Mouse (Mus musculus) forebrain, embryonic 16.5 days (tissue): ENCODE data around the gene Rnf223. TPM values are rescaled to one million over a fixed set of nuclear protein-coding genes. Genes with fewer than 3 reads are reported as not detected.

Experiments used
- ATAC-seq: fragments of 200-750 bp; cut with Nextera tagmentation; 2 replicates; pipeline ENCODE4 v1.8.0; 2017; ENCODE audit warnings: mild to moderate bottlenecking, moderate library complexity
- H3K27ac ChIP-seq: fragments of 300-500 bp; sonication (generic); 2 replicates; pipeline ENCODE4 v1.5.1; 2014; ENCODE audit warnings: low read length, control low read depth
- H3K27me3 ChIP-seq: fragments of 300-500 bp; sonication (generic); replicated peaks from 2 replicates; pipeline ENCODE4 v1.6.1; 2014; ENCODE audit warnings: low read length; ENCODE audit not compliant: control insufficient read depth, insufficient read depth
- H3K36me3 ChIP-seq: fragments of 300-500 bp; sonication (generic); 2 replicates; pipeline ENCODE4 v1.6.1; 2014; ENCODE audit not compliant: control insufficient read depth, insufficient read depth
- H3K4me1 ChIP-seq: fragments of 300-500 bp; sonication (generic); replicated peaks from 2 replicates; pipeline ENCODE4 v1.6.1; 2014; ENCODE audit warnings: low read length; ENCODE audit not compliant: control insufficient read depth, insufficient read depth
- H3K4me2 ChIP-seq: fragments of 300-500 bp; sonication (generic); 2 replicates; pipeline ENCODE4 v1.6.1; 2014; ENCODE audit warnings: mild to moderate bottlenecking, low read length, control low read depth
- H3K4me3 ChIP-seq: fragments of 300-500 bp; sonication (generic); replicated peaks from 2 replicates; pipeline ENCODE4 v1.5.1; 2014; ENCODE audit warnings: mild to moderate bottlenecking, low read length, control low read depth
- H3K9ac ChIP-seq: fragments of 300-500 bp; sonication (generic); replicated peaks from 2 replicates; pipeline ENCODE4 v1.6.1; 2014; ENCODE audit warnings: low read depth, low read length, control low read depth
- H3K9me3 ChIP-seq: fragments of 300-500 bp; sonication (generic); 2 replicates; pipeline ENCODE4 v1.6.1; 2016; ENCODE audit warnings: low read length; ENCODE audit not compliant: control insufficient read depth
- WGBS: fragments of 180-500 bp; shearing (Covaris S2); extraction: QIAGEN DNeasy Blood & Tissue Kit; methylation state at CpG from one replicate; pipeline ENCODE4 v1.1.7; 2014; 5-methylcytosine and 5-hydroxymethylcytosine counted together
- polyA plus RNA-seq: library from polyadenylated mRNA; unstranded; fragments of >200 nt; fragmentation: Nextera tagmentation; extraction: Ambion mirVana; gene quantifications from 2 replicates; pipeline ENCODE4 v1.2.1, GENCODE M21; 2015

Gene Rnf223
- polyA plus RNA-seq, 1 experiment from 2014 or later = 0.73 TPM

DNA sequence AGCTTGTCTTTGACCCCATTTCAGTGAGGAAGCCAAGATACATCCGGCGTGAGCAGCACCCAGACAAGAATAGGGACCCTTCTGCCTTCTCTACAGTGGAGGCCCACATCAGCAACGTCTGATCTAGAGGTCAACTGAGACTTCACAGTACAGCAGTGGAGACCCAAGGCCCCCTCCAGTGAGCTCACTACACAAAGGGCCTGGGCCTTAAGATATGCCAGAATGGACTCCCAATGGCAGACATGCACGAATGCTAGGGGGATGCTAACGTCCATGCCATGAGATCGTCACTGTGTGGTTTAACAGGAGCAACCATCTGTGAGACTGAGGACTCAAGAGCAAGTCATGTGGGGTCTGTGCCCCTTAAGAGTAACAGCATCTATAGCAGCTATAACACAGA lies 4.9 kb upstream of the Rnf223 start:
- Histone ChIP-seq H3K9me3 (no peaks in the 10 kb centered on the region), H3K27me3 (no peaks in the 10 kb centered on the region), H3K4me2 (no peak overlapping the region), H3K4me3 (no peak overlapping the region), H3K36me3 (peaks cover 34% of the 10 kb centered on the region), H3K4me1 (no peaks in the 10 kb centered on the region), H3K9ac (no peak overlapping the region), H3K27ac (no peak overlapping the region)
- no peak for ATAC-seq
- 97% methylated on average over 6 of the region's 6 CpGs for WGBS

DNA sequence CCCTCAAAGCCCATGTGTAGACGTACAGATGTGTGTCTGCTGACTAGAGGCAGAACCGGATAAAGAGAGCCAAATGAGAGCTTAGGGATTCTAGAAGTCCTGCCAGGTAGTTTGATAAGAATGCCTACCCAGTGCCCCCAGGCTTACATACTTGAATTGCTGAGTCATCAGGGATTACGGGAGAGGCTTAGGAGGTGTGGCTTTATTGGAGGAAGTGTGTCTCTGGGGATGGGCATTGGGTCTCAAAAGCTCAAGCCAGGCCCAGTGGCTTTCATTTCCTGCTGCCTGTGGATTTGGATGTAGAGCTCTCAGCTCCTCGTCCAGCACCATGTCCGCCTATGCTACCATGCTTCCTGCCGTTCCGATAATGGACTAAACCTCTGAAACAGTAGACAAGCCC lies 3.5 kb upstream of the Rnf223 start:
- H3K36me3 ChIP-seq = peaks cover 25% of the 10 kb centered on the region
- ATAC-seq = no peak
- WGBS = 90% methylated on average over 7 of the region's 7 CpGs

DNA sequence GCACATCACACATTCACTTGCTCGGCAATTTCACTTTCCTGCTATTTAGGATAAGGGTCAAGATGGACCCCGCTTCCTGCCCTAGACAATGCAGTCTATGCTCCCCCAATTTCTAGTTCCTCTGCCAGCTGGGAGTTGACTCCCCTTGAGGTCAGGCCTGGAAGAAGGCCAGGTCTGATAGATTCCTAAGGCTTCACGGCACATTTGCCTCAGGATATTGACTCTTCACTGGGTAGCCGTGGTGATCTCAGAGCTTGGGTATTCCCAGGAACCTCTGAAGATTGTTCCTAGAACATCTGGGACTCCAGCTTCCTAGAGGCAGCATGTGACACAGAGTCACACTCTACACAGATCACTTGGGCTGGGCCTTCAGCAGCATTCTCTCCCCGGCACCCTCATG lies 1.6 kb upstream of the Rnf223 start:
- H3K36me3 ChIP-seq = peaks cover 9% of the 10 kb centered on the region; the same call in 1 of the 2 replicates
- 85% methylated on average over 5 of the region's 5 CpGs for WGBS
- H3K9ac ChIP-seq = no peak overlapping the region
- no peaks in the 10 kb centered on the region for H3K4me1 ChIP-seq
- no peaks in the 10 kb centered on the region for H3K27me3 ChIP-seq
- H3K9me3 ChIP-seq = no peaks in the 10 kb centered on the region
- H3K4me2 ChIP-seq = no peak overlapping the region
- no peak overlapping the region for H3K27ac ChIP-seq
- ATAC-seq = no peak
- no peak overlapping the region for H3K4me3 ChIP-seq

More for the DNA sequence above, 3.5 kb upstream of the Rnf223 start:
- no peak overlapping the region for H3K27ac ChIP-seq
- H3K27me3 ChIP-seq = no peaks in the 10 kb centered on the region
- no peak overlapping the region for H3K9ac ChIP-seq
- H3K4me1 ChIP-seq = no peaks in the 10 kb centered on the region
- no peak overlapping the region for H3K4me3 ChIP-seq
- no peak overlapping the region for H3K4me2 ChIP-seq
- no peaks in the 10 kb centered on the region for H3K9me3 ChIP-seq

DNA sequence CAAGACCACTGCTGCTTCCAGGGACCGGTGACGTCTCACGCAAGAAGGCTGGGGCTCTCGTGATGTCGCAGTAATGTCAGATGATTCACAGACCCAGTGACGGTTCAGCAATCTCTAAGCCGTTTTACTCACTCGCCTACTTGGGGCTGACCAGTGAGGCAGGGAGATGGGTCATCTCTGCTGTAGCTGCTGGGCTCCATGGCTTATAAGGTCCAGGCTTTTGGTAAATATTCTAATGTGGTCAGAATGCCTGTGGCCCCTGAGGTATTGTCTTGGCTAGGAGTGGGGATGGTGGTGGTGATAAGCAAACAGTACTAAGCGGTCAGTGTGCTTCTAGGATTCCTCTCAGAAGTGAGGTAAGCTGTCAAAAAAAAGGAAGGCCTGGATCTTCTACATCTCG lies 627 bp downstream of the Rnf223 start:
- no peak for ATAC-seq
- no peaks in the 10 kb centered on the region for H3K4me1 ChIP-seq
- no peak overlapping the region for H3K27ac ChIP-seq
- H3K9ac ChIP-seq = no peak overlapping the region
- no peak overlapping the region for H3K4me3 ChIP-seq
- peaks cover 2% of the 10 kb centered on the region; the same call in 1 of the 2 replicates for H3K36me3 ChIP-seq
- no peaks in the 10 kb centered on the region for H3K27me3 ChIP-seq
- no peaks in the 10 kb centered on the region for H3K9me3 ChIP-seq
- no peak overlapping the region for H3K4me2 ChIP-seq
- 86% methylated on average over 10 of the region's 10 CpGs for WGBS

DNA sequence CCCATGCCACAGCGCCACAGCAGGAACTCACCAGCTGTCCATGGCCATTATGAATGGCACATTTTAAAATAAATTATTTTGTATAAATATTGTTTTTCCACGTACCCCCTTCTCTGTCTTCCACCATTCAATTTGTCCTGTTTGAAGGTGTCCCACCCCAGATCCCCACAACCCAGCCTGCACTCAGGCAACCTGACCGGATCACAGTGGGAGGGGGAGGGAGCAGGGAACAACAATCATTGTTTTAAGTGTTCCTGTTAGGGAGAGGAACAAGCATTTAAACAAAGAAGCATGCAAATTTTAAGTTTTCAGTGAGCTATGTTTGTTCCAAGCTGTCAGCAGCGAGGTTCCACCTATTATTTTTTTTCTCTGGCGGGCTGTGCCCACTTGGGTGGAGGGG lies 3.0 kb downstream of the Rnf223 start:
- 49% methylated on average over 5 of the region's 5 CpGs for WGBS
- no peaks in the 10 kb centered on the region for H3K36me3 ChIP-seq

DNA sequence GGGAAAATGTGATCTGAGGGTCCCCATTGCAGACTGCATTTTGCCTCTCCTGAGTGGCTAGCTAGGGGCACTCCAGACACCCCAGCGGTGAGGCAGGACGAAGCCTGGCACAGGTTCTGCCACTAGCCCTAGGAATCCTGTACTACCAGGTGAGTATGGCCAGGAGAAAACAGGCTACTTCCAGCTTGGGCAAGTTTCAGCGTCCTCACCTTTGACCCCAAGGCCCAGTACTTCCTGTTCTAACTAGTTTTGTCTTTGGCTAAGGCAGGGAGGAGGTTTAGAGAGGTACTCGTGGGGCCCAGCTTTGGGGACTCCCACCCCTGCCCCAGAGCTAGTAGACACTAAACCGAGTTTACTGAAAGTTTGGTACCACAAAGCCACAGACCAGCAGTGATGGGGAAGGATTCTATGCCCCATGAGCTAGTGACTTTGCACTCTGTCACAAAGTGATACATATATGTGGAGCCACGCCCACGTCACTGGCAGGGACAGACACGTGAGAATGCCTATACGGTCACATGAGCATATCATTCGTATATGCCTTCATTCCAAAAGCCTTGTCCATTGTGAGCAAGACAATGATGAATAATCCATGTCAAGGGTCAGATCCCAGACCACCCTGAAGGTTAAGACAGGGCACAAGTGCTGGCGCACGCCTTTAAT lies 3.8 kb downstream of the Rnf223 start:
- Histone ChIP-seq H3K27ac (no peak overlapping the region), H3K27me3 (no peaks in the 10 kb centered on the region), H3K9me3 (no peaks in the 10 kb centered on the region; the same call in 1 of the 2 replicates), H3K4me2 (no peak overlapping the region), H3K4me1 (no peaks in the 10 kb centered on the region), H3K4me3 (no peak overlapping the region), H3K9ac (no peak overlapping the region), H3K36me3 (no peaks in the 10 kb centered on the region)
- WGBS = 87% methylated on average over 12 of the region's 12 CpGs
- no peak for ATAC-seq

More for the DNA sequence above, 3.0 kb downstream of the Rnf223 start:
- ATAC-seq = no peak
- no peaks in the 10 kb centered on the region for H3K27me3 ChIP-seq
- H3K9ac ChIP-seq = no peak overlapping the region
- no peak overlapping the region for H3K4me2 ChIP-seq
- H3K4me1 ChIP-seq = no peaks in the 10 kb centered on the region
- no peaks in the 10 kb centered on the region; the same call in 1 of the 2 replicates for H3K9me3 ChIP-seq
- no peak overlapping the region for H3K27ac ChIP-seq
- no peak overlapping the region for H3K4me3 ChIP-seq

DNA sequence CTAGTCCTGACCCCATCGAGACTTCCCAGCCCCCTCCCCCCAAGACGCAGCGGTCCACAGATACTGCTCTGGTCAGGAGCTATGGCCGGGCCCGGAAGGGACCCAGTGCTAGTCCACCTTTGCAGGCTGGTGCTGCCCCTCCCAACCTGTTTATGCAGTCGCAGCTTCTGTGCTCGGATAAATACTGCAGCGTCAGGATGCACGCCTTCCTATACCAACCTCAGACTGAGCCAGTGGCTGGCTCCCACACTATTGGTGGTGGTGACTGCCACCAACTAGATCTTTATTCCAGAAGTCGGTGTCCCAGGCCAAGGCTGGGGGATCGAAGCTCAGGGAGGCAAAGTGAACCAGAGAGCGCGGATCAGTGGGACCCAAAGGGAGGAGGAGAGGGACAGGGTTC lies 4.8 kb downstream of the Rnf223 start:
- Histone ChIP-seq H3K36me3 (no peaks in the 10 kb centered on the region), H3K9me3 (no peaks in the 10 kb centered on the region; the same call in 1 of the 2 replicates), H3K4me3 (no peak overlapping the region), H3K4me2 (no peak overlapping the region), H3K9ac (no peak overlapping the region), H3K4me1 (no peaks in the 10 kb centered on the region), H3K27me3 (no peaks in the 10 kb centered on the region), H3K27ac (no peak overlapping the region)
- 91% methylated on average over 13 of the region's 13 CpGs for WGBS
- no peak for ATAC-seq

DNA sequence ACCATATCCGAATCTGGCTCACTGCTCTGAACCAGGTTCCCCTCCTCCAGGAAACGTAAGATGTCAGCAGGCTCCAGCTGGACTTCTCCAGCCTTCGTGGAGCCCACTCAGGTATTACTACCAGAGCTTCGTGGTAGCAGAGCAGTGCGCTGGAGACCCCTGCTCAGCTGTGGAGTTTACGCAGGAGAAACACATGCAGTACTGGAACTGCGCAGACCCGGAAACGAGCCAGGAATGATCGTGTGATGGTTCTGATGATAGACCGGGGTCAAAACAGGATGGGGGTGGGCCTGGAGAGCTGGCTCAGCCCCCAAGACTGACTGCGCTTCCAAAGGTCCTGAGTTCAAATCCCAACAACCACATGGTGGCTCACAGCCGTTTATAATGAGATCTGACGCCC lies 5.5 kb downstream of the Rnf223 start:
- 93% methylated on average over 14 of the region's 14 CpGs for WGBS
- H3K4me2 ChIP-seq = no peak overlapping the region
- H3K4me1 ChIP-seq = no peaks in the 10 kb centered on the region
- no peaks in the 10 kb centered on the region; the same call in 1 of the 2 replicates for H3K9me3 ChIP-seq
- no peaks in the 10 kb centered on the region for H3K36me3 ChIP-seq
- no peak overlapping the region for H3K9ac ChIP-seq
- H3K27ac ChIP-seq = no peak overlapping the region
- no peak for ATAC-seq
- no peaks in the 10 kb centered on the region for H3K27me3 ChIP-seq
- no peak overlapping the region for H3K4me3 ChIP-seq

DNA sequence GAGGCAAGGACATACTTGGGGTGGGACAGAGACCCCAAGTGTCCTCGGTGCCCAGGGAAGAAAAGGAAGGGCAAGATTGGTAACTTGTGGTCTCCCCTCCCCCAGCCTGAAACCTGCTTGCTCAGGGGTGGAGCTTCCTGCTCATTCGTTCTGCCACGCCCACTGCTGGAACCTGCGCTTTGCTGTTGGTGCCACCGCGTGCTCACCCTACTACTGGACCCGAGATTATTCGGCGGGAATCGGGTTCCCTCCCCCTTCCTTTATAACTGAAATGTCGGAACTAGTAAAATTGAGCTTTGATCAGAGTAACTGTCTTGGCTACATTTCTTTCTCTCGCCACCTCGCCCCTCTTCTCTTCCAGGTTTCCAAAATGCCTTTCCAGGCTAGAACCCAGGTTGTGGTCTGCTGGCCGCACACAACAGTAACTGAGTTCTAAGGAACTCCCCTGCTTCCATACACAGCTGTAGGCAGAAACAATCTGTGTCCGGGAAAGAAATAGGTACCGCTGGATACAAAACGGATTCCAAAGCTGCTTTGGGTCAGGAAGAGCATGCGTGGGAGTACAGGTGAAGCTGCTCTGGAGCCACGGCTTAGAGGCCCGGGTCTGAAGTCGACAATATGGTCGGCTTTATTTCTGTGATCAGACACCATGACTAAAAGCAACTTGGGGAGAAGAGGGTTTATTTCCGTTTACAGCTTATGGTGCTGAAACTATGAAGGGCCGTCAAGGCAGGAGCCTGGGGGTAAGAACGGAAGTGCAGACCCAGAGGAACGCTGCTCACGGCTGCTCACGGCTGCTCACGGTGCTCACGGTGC lies 6.2 kb downstream of the Rnf223 start:
- Histone ChIP-seq H3K9ac (no peak overlapping the region), H3K9me3 (no peaks in the 10 kb centered on the region; the same call in 1 of the 2 replicates), H3K4me2 (no peak overlapping the region), H3K27ac (no peak overlapping the region), H3K27me3 (no peaks in the 10 kb centered on the region), H3K36me3 (no peaks in the 10 kb centered on the region), H3K4me3 (no peak overlapping the region), H3K4me1 (no peaks in the 10 kb centered on the region)
- 94% methylated on average over 30 of the region's 30 CpGs for WGBS
- ATAC-seq = no peak
